Mouse (Mus musculus) cerebellum, adult 8-10 months (tissue): ENCODE measurements at regions not wholly inside any gene's neighbourhood (a gene's known extent, or its start where the extent isn't known, plus 50 kb on each side); places are given as distances from the start of the nearest gene placed in this dataset.

Experiments
- DNase-seq: peaks from one replicate; pipeline ENCODE4 v3.0.0; 2022

- DNase-seq, result no peak
These were observed 632.5 kb upstream of the Auts2 start for GRCm38 (mm10) chr5:133175636-133176035.

- DNase-seq, result peak; percentile 16
These were observed 630.1 kb upstream of the Auts2 start for GRCm38 (mm10) chr5:133173155-133173723.

- no peak for DNase-seq
These were observed 629.5 kb upstream of the Auts2 start for GRCm38 (mm10) chr5:133172686-133173085.

- no peak for DNase-seq
These were observed 628.1 kb upstream of the Auts2 start for GRCm38 (mm10) chr5:133171266-133171665.

GRCm38 (mm10) chr5:133167576-133167975, 624.4 kb upstream of the Auts2 start:
- DNase-seq, result no peak

GRCm38 (mm10) chr5:133167001-133167461, 623.9 kb upstream of the Auts2 start:
- no peak for DNase-seq

- DNase-seq, result no peak
These were observed 613.1 kb upstream of the Auts2 start for GRCm38 (mm10) chr5:133156115-133156857.

- DNase-seq, result no peak
These were observed 602.9 kb upstream of the Auts2 start for GRCm38 (mm10) chr5:133145996-133146395.

GRCm38 (mm10) chr5:133143679-133144078, 600.5 kb upstream of the Auts2 start:
- no peak for DNase-seq

GRCm38 (mm10) chr5:133142401-133143115, 599.4 kb upstream of the Auts2 start:
- no peak for DNase-seq

- no peak for DNase-seq
These were observed 587.9 kb upstream of the Auts2 start for GRCm38 (mm10) chr5:133131042-133131441.

GRCm38 (mm10) chr5:133130316-133130715, 587.2 kb upstream of the Auts2 start:
- no peak for DNase-seq

- DNase-seq, result no peak
These were observed 581.1 kb upstream of the Auts2 start for GRCm38 (mm10) chr5:133124223-133124622.

GRCm38 (mm10) chr5:133113946-133114345, 570.8 kb upstream of the Auts2 start:
- DNase-seq, result no peak

GRCm38 (mm10) chr5:133113183-133113582, 570.0 kb upstream of the Auts2 start:
- DNase-seq, result no peak

- peak; percentile 2 for DNase-seq
These were observed 563.7 kb upstream of the Auts2 start for GRCm38 (mm10) chr5:133106691-133107354.

GRCm38 (mm10) chr5:133096340-133096739, 553.2 kb upstream of the Auts2 start:
- DNase-seq, result no peak

- DNase-seq, result no peak
These were observed 541.7 kb upstream of the Auts2 start for GRCm38 (mm10) chr5:133084859-133085258.

GRCm38 (mm10) chr5:133080751-133081150, 537.6 kb upstream of the Auts2 start:
- DNase-seq, result no peak

GRCm38 (mm10) chr5:133078916-133079315, 535.8 kb upstream of the Auts2 start:
- DNase-seq, result peak; percentile 63

GRCm38 (mm10) chr5:133078390-133078789, 535.2 kb upstream of the Auts2 start:
- DNase-seq, result no peak

- no peak for DNase-seq
These were observed 530.2 kb upstream of the Auts2 start for GRCm38 (mm10) chr5:133073317-133073716.

- peak; percentile 30 for DNase-seq
These were observed 527.0 kb upstream of the Auts2 start for GRCm38 (mm10) chr5:133070141-133070540.
